Mouse (Mus musculus) cortical plate, adult 2 months (tissue): ENCODE measurements around the gene Ttc21a.

ENCODE experiments used
- CTCF ChIP-seq: fragments of 200-500 bp; IDR thresholded peaks from 2 replicates; pipeline ENCODE4 v1.5.1; 2011; ENCODE audit warnings: mild to moderate bottlenecking, control low read depth, low read length; ENCODE audit not compliant: insufficient read depth; ENCODE audit errors: extremely low read depth
- POLR2A ChIP-seq: fragments of 200-500 bp; IDR thresholded peaks from 2 replicates; pipeline ENCODE4 v1.6.1; 2011; ENCODE audit warnings: mild to moderate bottlenecking, low read length, control low read depth; ENCODE audit not compliant: insufficient read depth; ENCODE audit errors: extremely low read depth

- TF ChIP-seq CTCF (no peak), POLR2A (no peak)
Observed at GRCm38 (mm10) chr9:119991310-119991709, 53.9 kb downstream of the Ttc21a start.
